Mouse (Mus musculus) spleen, postnatal 10 days (tissue): ENCODE results near the gene Kri1.
"Not testable (repeated sequence)": the region's sequence is repeated elsewhere in the genome, so short reads cannot be mapped to it uniquely, and the experiment has no call there.

Experiments
- DNase-seq, 2 experiments: peaks; one replicate each; pipeline ENCODE4 v3.0.0; 2021 to 2022; ENCODE audit warnings: low spot score in 2 of 2

The Kri1 gene

DNA sequence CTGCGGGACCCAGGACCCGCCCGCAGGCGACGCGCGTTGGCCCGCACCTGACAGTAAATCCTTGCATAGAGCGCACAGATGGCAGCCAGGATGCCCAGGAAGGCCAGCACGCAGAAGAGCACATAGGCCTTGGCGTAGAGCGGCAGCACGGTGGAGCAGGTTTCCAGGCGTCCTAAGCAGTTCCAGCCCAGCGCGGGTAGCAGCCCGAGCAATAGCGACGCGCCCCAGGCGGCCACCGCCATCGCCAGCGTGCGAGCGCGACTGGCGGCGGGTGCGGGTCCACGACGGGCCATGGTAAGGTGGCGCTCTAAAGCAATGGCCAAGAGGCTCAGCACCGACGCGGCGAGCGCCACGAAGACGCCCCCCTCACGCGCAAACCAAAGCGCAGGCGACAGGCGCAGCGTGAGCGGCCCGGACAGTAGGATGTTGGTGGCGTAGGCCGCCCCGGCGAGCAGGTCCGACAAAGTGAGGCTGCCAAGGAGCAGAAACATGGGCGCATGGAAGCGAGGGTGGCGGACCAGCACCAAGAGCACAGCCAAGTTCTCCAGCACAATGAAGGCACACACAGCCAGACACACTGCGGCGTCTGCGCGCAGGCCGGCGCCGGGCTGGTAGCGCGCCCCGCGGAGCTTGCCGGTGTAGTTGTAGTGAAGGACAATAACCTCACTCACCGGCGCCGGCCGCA, 43.2 kb downstream of the Kri1 start:
- DNase-seq: peak; percentile 26 to 34

DNA sequence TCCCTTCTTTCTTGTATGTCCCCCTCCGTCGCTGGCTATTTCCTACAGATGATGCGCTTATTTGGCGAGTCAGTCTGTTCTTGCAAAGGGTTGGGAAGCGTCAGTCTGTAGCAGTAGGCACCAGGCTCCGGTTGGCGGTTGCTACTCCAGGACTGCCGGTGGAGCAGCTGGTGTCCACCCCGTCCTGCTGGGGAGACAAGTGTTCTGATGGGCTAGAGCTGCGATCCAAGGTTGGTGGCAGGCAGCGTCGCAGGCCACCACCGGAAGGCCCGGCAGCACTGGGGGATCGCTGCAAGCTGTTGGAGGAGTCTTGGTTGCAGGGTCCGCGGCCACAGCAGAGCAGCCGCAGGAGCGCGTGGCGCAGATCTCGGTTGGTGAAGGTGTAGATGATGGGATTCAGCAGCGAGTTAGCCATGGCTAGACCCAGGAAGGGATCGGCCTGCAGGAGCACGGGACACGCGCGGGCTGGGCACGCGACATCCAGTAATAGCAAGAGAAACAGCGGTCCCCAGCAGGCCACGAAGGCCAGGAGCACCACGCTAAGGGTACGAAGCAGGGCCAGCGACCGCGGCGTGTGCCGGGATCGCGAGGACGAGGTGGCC, 43.8 kb downstream of the Kri1 start:
- DNase-seq: no peak

DNA sequence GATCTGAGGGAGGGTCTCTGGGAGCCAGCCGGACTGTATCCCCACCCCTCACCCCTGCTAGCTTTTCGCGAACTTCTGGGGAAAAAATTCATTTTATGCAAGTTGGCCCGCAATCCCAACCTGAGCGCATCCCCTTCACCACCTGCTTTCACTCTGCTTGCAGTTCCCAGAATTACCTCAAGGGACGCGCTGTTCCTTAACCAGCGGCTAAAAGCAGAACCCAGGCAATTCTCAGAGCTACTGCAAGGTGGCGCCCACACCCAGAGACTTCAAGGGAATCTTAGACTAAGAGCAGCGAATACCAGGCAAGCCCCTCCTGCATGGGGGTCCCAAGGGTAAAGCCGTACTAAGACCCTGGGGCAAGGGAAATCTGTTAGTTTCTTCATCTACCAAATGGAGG, 46.4 kb downstream of the Kri1 start:
- peak; percentile 81 to 92 for DNase-seq

DNA sequence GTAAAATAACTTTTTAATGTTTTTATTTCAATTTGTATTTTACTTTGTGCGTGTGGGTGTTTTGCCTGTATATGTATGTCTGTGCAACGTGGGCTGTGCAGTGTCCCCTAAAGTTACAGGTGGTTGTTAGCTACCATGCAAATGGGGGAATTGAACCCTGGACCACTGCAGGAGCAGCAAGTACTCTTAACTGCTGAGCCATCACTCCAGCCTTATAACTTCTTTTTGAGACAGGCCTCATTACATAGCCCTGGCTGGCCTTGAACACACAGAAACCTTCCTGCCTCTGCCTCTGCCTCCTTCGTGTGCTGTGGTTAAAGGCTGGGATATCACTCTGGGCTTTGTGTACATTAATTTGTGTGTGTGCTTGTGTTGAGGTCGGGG, 48.3 kb downstream of the Kri1 start:
- DNase-seq: no peak

DNA sequence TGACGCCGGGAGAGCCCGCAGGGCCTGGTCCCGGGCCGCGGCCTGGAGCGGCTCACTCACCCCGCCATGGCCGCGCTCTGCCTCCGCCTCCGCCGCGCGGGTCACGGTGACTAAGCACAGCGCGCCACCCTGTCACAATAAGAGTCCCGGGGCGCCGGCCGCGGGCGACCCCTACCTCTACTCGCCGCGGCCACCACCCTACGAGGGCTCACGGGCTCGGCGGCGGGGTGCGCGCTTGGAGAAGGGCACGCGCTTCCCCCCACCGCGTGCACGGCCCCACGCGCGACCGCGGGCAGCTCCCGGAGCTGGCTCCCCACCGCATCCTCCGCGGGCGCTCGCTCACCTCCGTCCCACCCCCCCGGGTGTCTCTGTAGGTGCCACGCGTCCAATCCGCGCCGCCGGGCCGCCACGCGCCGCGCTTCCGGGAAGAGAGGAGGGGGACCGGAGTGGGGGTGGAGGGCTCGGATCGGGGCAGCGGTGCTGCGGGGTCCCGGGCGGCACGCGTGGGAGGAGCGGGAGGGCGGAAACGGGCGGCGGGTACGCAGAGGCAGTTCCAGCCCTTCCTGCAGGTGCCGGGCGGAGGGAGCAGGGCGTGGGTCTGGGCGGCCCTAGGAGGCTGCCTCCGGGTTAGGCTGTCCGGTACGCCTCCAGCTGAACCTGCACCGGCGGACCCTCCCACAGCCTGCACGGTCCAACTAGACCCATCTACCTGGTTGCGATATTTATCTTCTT, 48.9 kb downstream of the Kri1 start, which contains the start of gene Keap1:
Gene Keap1 (minus strand): TSS at position 629 of the 732 bp plus-strand sequence.
- peak; percentile 90 to 91 for DNase-seq

DNA sequence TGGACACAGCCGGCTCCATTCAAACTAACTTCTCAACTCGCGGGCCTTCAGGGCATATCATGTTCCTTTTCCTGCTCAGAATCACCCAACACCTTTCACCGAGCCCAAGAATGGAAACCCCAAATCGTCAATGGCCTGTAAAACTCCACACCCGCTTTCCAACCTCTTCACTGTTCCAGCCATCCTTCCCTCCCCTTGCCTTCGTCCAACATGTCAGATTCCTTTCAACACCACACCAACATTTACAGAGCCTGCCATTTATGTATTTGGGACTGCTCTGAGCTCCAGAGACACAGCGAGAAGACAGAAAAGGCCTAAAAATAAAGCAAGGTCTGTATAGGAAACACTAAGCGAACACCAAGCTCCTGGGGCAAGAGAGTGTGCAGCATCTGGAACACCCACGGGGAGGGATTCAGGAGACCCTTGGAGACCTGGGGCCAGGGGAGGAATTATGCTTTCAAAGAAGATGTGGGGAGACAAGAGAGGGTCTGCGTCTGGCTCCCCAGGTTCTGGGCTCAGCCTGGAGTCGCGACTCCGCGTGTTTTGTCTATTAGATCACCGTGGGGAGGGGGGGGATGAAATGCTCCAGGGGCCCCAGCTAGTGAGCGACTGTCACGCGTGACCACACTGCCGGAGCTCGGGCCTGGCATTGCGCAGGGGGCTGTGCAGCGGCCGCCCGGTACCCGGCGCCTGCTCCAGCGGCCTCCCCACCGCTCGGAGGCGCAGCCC, 49.6 kb downstream of the Kri1 start:
- DNase-seq: peak; percentile 36 to 57

DNA sequence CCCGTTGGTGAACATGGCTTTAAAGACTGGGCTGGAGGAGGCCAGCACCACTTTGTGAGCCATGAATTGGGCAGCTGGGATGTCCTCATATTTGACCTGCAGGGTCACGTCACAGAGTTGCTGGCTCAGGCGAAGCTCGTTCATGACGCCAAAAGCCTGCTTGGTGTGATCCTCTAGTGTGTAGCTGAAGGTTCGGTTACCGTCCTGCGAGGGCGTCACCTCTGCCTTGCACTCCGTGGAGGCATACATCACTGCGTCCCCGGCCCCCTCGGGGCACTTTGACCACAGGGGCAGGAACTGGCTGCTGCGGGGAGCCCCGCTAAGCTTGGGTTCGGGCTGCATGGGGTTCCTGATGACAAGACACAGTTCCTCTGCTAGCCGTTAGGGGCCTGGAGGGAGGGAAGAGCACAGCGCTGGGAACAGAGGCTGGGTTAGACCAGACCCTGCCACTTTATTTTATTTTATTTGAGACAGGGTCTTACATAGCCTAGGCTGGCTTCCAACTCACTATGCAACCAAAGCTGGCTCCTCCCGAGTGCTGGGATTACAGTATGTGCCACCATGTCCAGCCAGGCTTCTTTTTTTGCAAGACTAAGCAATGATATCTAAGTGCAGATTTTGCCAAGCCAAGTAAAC, 50.3 kb downstream of the Kri1 start:
- peak; percentile 65 to 71 for DNase-seq

DNA sequence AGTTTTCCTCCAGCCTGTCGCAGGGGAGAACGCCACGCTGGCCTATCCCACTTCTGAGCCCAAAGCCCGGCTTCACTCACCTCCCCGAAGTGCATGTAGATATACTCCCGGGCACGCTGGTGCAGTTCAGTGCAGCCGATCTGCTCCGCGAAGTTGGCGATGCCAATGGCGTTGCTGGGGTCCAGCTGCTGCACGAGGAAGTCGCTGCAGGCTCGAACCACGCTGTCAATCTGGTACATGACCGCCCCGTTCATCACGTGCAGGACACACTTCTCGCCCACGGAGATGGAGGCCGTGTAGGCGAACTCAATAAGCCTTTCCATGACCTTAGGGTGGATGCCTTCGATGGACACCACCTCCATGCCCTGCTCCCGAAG, 50.8 kb downstream of the Kri1 start:
- DNase-seq: peak in 1 of 2 experiments; percentile 37

DNA sequence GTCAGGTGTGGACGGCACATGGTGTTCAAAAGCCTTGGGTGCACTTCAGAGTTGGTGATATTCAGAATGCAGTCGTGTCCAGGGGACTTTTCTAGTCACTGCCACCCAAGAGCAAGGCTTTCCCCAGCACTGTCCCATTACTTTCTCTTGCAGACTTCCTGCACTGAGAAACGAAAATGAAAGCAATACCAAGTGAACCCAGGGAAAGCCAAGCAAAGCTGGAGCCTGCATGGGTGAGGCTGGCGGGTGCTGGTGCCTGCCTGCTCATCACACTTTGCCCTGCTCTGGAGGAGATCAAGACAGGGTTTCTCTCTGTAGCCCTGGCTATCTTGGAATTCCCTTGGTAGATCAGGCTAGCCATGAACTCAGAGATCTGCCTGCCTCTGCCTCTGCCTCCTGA, 52.4 kb downstream of the Kri1 start:
- DNase-seq: no peak

DNA sequence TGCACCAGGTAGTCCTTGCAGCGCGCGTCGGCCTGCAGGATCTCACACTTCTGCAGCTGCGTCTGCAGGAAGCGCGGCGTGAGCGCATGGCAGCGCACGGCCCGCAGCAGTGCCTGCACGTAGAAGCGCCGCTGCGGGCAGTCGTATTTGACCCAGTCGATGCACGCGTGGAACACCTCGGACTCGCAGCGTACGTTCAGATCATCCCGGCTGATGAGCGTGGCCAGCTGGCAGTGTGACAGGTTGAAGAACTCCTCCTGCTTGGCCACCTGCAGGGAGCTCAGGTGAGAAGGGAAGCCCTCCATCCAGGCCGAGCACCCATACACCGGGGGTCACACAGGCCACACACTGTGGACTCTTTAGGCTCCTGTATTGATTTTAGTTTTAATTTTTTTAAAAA, 54.0 kb downstream of the Kri1 start:
- no peak for DNase-seq

DNA sequence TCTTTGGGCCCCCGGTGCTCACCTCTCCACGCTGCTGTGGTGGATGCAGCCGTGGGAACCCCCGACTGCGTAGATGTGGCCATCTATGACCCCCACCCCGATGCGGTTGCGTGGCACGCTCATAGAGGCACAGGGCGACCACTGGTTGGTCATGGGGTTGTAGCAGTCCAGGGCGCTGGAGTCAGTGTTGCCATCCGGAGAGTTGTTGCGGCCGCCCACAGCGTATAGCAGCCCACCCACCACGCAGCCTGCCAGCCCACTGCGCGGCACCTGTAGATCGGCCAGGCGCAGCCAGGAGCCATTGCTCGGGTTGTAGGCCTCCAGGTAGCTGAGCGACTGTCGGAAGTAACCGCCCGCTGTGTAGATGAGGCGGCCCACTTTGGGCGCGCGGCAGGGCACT, 54.4 kb downstream of the Kri1 start:
- DNase-seq: no peak

DNA sequence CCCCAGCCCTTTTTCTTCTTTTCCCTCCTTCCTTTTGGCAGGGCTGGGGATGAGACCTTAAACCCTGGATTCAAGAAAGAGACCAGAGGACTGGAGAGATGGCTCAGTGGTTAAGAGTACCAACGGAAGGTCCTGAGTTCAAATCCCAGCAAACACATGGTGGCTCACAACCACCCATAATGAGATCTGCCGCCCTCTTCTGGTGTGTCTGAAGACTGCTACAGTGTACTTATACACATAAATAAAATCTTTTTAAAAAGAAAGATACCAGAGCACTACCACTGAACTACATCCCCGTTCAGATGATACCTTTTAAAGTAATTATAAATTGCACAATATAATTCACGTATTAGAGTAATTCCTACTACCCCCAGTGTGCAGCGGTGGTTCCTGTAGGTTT, 54.9 kb downstream of the Kri1 start:
- DNase-seq: no peak

DNA sequence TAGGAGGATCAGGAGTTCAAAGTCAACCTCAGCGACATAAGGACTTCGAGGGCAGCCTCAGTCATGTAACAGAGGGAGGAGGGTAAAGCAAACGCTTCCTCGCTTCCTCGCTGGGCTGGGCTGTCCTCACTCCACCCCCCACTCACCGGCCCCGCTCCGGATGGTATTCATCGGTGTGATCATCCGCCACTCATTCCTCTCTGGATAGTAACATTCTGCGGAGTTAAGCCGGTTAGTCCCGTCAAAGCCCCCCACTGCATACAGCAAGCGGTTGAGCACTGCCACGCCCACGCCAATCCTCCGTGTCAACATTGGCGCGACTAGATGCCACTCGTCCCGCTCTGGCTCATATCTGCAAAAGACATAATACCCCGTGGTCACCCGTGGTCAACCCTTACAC, 56.2 kb downstream of the Kri1 start:
- DNase-seq: no peak

DNA sequence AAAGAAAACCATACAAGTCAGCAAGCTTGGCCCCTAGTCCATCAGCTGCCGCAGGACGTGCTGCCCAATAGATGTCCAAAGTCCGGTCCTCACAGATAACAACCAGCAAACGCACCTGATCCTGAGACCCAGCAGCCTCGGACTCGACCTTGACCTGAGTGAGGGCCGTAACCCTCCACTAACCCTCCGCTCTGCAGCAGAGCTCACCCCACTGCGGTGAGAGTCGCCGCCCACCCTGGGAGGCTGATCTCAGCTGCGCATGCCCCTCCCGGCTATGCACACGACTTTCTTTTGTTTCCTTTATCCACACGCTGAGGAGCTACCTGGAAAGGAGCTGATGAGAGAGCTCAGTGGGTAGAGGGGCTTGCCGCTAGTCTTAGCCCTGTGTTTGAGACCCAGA, 60.4 kb downstream of the Kri1 start:
- no peak for DNase-seq

DNA sequence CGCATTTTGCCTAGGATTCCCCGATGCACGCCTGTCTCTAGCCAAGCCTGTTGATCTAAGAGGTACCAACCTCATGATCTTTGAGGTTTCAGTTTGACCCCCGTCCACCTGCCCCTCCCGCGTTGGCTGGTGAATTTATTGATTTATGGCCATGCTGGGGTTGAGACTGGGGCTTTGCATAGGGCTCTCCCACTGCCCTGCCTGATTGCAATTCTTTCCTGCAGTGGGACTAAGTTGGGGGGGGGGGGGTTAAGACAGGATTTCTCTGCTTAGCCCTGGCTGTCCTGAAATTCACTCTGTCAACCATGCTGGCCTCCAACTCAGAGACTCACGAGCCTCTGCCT, 62.4 kb downstream of the Kri1 start:
- DNase-seq: no peak

DNA sequence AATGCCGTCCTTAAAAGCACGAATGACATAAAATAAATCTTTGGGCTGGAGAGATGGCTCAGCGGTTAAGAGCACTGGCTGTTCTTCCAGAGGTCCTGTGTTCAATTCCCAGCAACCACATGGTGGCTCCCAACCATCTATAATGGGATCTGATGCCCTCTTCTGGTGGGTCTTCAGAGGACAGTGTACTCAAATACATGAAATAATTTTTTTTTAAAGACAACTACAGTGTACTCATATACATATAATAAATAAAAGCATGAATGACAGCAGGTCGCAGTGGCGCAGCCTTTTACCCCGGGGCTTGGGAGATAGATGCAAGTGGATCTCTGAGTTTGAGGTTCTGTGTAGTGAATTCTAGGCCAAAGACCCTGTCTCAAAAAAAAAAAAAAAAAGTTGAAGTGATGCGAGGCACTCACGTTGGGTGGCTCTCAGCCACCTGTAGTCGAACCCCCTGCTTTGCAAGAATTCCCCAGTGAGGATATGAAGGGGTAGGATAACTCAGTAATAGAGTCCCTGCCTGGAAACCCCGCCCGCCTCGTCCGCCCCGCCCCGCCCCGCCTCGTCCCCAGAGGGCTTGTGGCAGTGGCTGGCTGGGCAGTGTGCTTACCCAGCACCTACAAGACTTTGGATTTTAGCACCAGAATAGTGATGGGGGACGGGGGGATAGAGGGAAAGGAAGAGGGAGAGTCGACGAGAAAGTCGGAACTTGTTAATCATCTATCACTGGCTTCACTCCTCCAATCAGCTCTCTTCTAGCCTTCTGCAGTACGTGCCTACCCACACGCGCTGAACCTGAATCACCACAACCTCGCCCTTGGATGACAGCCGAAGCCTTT, 63.0 kb downstream of the Kri1 start:
- DNase-seq: peak in 1 of 2 experiments; percentile 59

DNA sequence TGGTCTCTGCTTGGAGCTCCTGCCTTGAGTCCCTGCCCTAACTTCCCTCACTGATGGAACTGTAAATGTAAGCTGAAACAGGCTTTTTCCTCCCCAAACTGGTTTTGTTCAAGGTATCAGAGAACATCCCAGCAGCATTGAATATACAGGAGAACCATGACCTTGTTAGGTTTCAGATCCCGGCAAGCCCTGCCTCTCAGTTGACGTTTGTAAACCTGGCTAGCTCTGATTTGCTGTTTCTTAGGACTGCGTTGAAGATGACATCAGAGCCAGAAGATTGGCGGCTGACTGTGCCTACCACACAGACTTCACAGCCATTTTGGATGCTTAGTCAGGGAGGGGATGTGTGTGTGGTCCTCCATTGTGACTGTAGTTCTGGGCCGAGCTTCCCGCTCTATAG, 63.9 kb downstream of the Kri1 start:
- no peak for DNase-seq

DNA sequence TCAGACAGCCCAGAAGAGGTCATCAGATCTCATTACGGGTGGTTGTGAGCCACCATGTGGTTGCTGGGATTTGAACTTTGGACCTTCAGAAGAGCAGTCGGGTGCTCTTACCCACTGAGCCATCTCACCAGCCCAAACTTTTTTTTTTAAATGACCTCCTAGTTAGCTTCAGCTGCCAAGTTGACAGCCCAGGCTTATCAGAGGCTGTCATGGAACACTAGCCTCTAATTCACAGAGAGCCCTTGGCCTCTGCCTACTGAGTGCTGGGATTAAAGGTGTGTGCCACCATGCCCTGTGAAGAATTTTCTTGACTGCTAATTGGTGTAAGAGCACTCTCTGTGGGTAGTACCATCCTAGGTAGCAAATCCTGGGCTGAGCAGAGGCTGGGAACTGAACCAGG, 64.3 kb downstream of the Kri1 start:
- DNase-seq: not testable (repeated sequence)
